Mouse (Mus musculus): ENCODE data around the gene Gtf2i.

DNA sequence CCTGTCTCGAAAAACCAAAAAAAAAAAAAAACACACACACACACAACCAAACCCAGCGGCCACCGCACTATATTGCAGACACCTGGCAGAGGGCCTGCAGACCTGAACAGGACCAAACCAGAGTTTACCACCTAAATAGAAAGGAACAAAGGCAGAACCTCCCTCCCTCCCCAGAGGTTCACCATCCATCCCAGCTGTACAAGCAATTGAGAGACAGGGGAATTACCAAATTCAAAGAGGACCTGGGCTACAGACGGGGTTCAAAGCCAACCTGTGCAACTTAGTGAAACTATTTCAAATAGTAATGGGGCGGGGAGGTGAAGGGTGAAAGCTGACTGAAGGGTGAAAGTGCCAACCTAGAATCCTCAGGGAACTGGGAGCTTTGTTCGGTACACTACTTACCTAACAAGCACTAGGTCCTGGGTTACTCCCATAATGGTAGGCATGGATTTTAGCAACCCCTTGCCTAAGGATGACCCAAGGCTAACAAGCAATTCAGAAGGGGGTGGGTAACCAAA is 2.6 kb downstream of the Gtf2i start:
- no peak for TF ChIP-seq CTCF (IDR thresholded peaks at IDR 0.05; ENCODE audit: low read depth)
- no peak for TF ChIP-seq EP300 (IDR thresholded peaks at IDR 0.05; ENCODE audit: low read depth)
